Mouse (Mus musculus): Measurements from ENCODE around the gene Nxf7. TPM values are rescaled to one million over a fixed set of nuclear protein-coding genes. Genes with fewer than 3 reads are reported as not detected.
"Not testable (repeated sequence)": the region's sequence is repeated elsewhere in the genome, so short reads cannot be mapped to it uniquely, and the experiment has no call there.

The Nxf7 gene
- polyA plus RNA-seq, 1 experiment from 2014 or later: not detected

- no peak overlapping the region for H3K4me2 ChIP-seq (replicated peaks; ENCODE audit: low read depth, low read length)
- no peaks in the 10 kb centered on the region for H3K9me3 ChIP-seq (ENCODE audit: control insufficient read depth, low read length)
- no peak overlapping the region for H3K4me3 ChIP-seq (ENCODE audit: low read length)
- no peaks in the 10 kb centered on the region for H3K4me1 ChIP-seq (ENCODE audit: control insufficient read depth, insufficient read depth, low read length)
- no peaks in the 10 kb centered on the region for H3K27me3 ChIP-seq (ENCODE audit: control insufficient read depth, insufficient read depth, low read length)
- no peaks in the 10 kb centered on the region for H3K36me3 ChIP-seq (ENCODE audit: control insufficient read depth, insufficient read depth, low read length)
- WGBS: 53% methylated on average over 2 of the region's 2 CpGs
- no peak for ATAC-seq (ENCODE audit: low FRiP score, low TSS enrichment)
- no peak overlapping the region for H3K9ac ChIP-seq (ENCODE audit: low read depth, low read length)
- no peak overlapping the region for H3K27ac ChIP-seq (ENCODE audit: low read depth, low read length)
Observed at GRCm38 (mm10) chrX:135562841-135563240, 35.7 kb downstream of the Nxf7 start.

GRCm38 (mm10) chrX:135561693-135562092 lies 36.9 kb downstream of the Nxf7 start:
- H3K27me3 ChIP-seq (ENCODE audit: control insufficient read depth, insufficient read depth, low read length); H3K36me3 ChIP-seq (ENCODE audit: control insufficient read depth, insufficient read depth, low read length); H3K4me3 ChIP-seq (ENCODE audit: low read length); ATAC-seq (ENCODE audit: low FRiP score, low TSS enrichment); H3K9ac ChIP-seq (ENCODE audit: low read depth, low read length); H3K9me3 ChIP-seq (ENCODE audit: control insufficient read depth, low read length); H3K27ac ChIP-seq (ENCODE audit: low read depth, low read length); H3K4me2 ChIP-seq (replicated peaks; ENCODE audit: low read depth, low read length); H3K4me1 ChIP-seq (ENCODE audit: control insufficient read depth, insufficient read depth, low read length): not testable (repeated sequence)
- WGBS: 58% methylated on average over 2 of the region's 2 CpGs

GRCm38 (mm10) chrX:135560933-135561332 lies 37.6 kb downstream of the Nxf7 start:
- not testable (repeated sequence) for H3K4me1 ChIP-seq (ENCODE audit: control insufficient read depth, insufficient read depth, low read length); H3K27ac ChIP-seq (ENCODE audit: low read depth, low read length)
- WGBS: 18% methylated on average over 3 of the region's 4 CpGs

GRCm38 (mm10) chrX:135559665-135560064 lies 38.9 kb downstream of the Nxf7 start:
- not testable (repeated sequence) for H3K4me2 ChIP-seq (replicated peaks; ENCODE audit: low read depth, low read length); H3K27ac ChIP-seq (ENCODE audit: low read depth, low read length); H3K4me1 ChIP-seq (ENCODE audit: control insufficient read depth, insufficient read depth, low read length); ATAC-seq (ENCODE audit: low FRiP score, low TSS enrichment); H3K9ac ChIP-seq (ENCODE audit: low read depth, low read length); H3K36me3 ChIP-seq (ENCODE audit: control insufficient read depth, insufficient read depth, low read length); H3K4me3 ChIP-seq (ENCODE audit: low read length); H3K9me3 ChIP-seq (ENCODE audit: control insufficient read depth, low read length); H3K27me3 ChIP-seq (ENCODE audit: control insufficient read depth, insufficient read depth, low read length)
- 24% methylated on average over 5 of the region's 8 CpGs for WGBS

More at GRCm38 (mm10) chrX:135560933-135561332, 37.6 kb downstream of the Nxf7 start:
- H3K9ac ChIP-seq (ENCODE audit: low read depth, low read length); ATAC-seq (ENCODE audit: low FRiP score, low TSS enrichment); H3K36me3 ChIP-seq (ENCODE audit: control insufficient read depth, insufficient read depth, low read length); H3K4me3 ChIP-seq (ENCODE audit: low read length); H3K4me2 ChIP-seq (replicated peaks; ENCODE audit: low read depth, low read length); H3K27me3 ChIP-seq (ENCODE audit: control insufficient read depth, insufficient read depth, low read length); H3K9me3 ChIP-seq (ENCODE audit: control insufficient read depth, low read length): not testable (repeated sequence)

Other genes starting within 250 kb of the Nxf7 start
- not detected in 2 replicates for gene Gm5128, start 225.5 kb downstream of the Nxf7 start, polyA plus RNA-seq (2014; fragmentation: Nextera tagmentation; extraction: Ambion mirVana)
- gene Gm7903, start 164.9 kb downstream of the Nxf7 start, polyA plus RNA-seq (2014; fragmentation: Nextera tagmentation; extraction: Ambion mirVana): not detected in 2 replicates
- not detected in 2 replicates for gene AV320801, start 104.2 kb downstream of the Nxf7 start, polyA plus RNA-seq (2014; fragmentation: Nextera tagmentation; extraction: Ambion mirVana)
- not detected in 2 replicates for gene Prame, start 28.9 kb upstream of the Nxf7 start, polyA plus RNA-seq (2014; fragmentation: Nextera tagmentation; extraction: Ambion mirVana)
- not detected in 2 replicates for gene Tcp11x2, start 95.0 kb upstream of the Nxf7 start, polyA plus RNA-seq (2014; fragmentation: Nextera tagmentation; extraction: Ambion mirVana)
- gene Tmsb15a, start 126.5 kb upstream of the Nxf7 start, polyA plus RNA-seq (2014; fragmentation: Nextera tagmentation; extraction: Ambion mirVana): not detected in 2 replicates
- 6.9 and 8.4 TPM in 2 replicates for gene Armcx5, start 144.0 kb upstream of the Nxf7 start, polyA plus RNA-seq (2014; fragmentation: Nextera tagmentation; extraction: Ambion mirVana)
- 24.4 and 49.1 TPM in 2 replicates for gene Gprasp1, start 144.0 kb upstream of the Nxf7 start, polyA plus RNA-seq (2014; fragmentation: Nextera tagmentation; extraction: Ambion mirVana)
- gene Bhlhb9, start 198.8 kb upstream of the Nxf7 start, polyA plus RNA-seq (2014; fragmentation: Nextera tagmentation; extraction: Ambion mirVana): 38.6 and 56.1 TPM in 2 replicates
- 11.4 and 21.6 TPM in 2 replicates for gene Gprasp2, start 240.3 kb upstream of the Nxf7 start, polyA plus RNA-seq (2014; fragmentation: Nextera tagmentation; extraction: Ambion mirVana)

Data from kidney, embryonic 14.5 days (tissue).